ENCODE assay signal across 8 mouse cellular contexts in the genomic region with DNA sequence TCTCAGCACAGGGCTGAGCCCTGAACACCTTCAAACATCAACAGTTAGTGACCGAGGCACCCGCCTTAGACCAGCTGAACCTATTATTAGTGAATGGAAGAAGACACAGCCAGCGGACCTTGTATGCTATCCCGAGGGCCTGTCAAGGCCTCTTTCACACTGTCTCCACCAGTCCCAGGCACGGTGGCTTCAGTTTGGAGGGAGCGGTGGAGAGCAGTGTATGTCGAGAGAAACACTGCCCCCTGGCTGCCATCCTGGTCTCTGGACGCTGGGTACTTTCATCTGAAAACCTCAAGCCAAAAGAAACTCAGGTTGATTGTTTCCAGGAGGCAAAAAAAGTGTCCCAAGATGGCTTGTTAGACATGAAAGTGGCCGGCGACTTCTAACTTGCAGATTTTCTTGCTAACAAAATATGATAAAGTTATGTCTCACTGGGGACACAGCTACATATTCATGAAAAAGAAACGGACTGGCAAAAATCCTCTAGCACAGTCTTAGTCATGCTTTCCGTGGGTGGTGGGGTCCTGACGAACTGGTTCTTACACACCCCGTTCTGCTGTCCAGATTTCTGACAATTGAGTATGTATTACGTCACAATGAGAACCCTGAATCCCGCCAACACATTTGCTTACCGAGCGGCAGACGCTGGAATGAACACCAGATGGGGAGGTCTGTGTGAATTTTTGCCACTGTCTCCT. TPM values are rescaled to one million over a fixed set of nuclear protein-coding genes. Genes with fewer than 3 reads are reported as not detected.
DNase-seq lines count a peak whose midpoint lies in the region.

No protein-coding gene starts in this region.

- DNase-seq in right cerebral cortex, adult 18-20 months, result peak; percentile 50
- no peak for DNase-seq in right cerebral cortex, postnatal 25 days
- peak; percentile 58 to 68 for DNase-seq in cerebellum, adult 18-20 months
- DNase-seq in gastrocnemius, postnatal 10 days, result peak; percentile 88
- DNase-seq in kidney, postnatal 10 days, result peak; percentile 88
- peak; percentile 50 to 68 for DNase-seq in lung, adult 18-20 months
- DNase-seq in right cerebral cortex, postnatal 36 days (ENCODE audit: low spot score in 2 of 2), result peak; percentile 22 to 43
- peak; percentile 53 to 78 for DNase-seq in urinary bladder, postnatal 4 days (ENCODE audit: low spot score in 2 of 2)

RNA-seq across cellular contexts. Expression of a gene that starts 57.2 kb away (rescaled TPM):
- 100 to 1,000 TPM; 330 to 348 TPM for total RNA-seq in gastrocnemius, postnatal 10 days (2021)
